Mouse (Mus musculus) small intestine, adult 2 months (tissue): ENCODE measurements around the gene Anxa11.

Experiments used
- CTCF ChIP-seq: fragments of 200-500 bp; IDR thresholded peaks from 2 replicates; pipeline ENCODE4 v1.5.1; 2012; ENCODE audit warnings: low read depth, mild to moderate bottlenecking, control low read depth, inconsistent platforms, low read length, moderate library complexity, mixed read lengths; ENCODE audit not compliant: insufficient replicate concordance, insufficient read length; ENCODE audit errors: extremely low read depth
- POLR2A ChIP-seq: fragments of 200-500 bp; IDR thresholded peaks from 2 replicates; pipeline ENCODE4 v1.6.1; 2012; ENCODE audit warnings: low read depth, mild to moderate bottlenecking, control low read depth, inconsistent platforms, low read length, moderate library complexity

DNA sequence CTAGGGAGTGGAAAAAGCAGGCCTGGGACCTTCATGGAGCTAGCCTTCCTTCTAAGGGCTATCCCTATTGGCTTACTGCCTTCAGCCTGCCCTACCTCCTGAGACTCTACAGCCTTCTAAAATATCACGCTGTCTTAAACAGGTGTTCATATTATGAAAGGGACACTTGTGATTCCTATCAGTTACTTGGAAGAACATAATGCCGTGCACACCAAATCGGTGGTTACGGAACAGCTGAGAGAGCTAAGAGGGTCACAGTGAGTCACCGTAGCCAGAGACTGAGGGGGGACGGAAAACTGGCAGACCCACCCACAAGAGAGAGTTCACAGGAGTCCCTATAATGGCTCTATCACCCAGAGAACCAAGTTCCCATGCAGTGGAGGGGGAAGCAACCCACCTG lies 24.4 kb downstream of the Anxa11 start:
- no peak for TF ChIP-seq POLR2A
- no peak for TF ChIP-seq CTCF
